Mouse (Mus musculus): Measurements from ENCODE around the gene St3gal2. TPM values are rescaled to one million over a fixed set of nuclear protein-coding genes. Genes with fewer than 3 reads are reported as not detected.

The St3gal2 gene
- polyA plus RNA-seq, 1 experiment = 39.7 TPM

- H3K27me3 ChIP-seq (ENCODE audit: control insufficient read depth, insufficient read depth, insufficient read length) = no peaks in the 10 kb centered on the region
- H3K36me3 ChIP-seq (ENCODE audit: control insufficient read depth, insufficient read depth) = no peaks in the 10 kb centered on the region
- no peak for TF ChIP-seq CEBPB (IDR thresholded peaks at IDR 0.05; ENCODE audit: insufficient read depth, poor library complexity, severe bottlenecking)
- no peak for TF ChIP-seq TCF12 (IDR thresholded peaks at IDR 0.05; ENCODE audit: insufficient read depth, poor library complexity, severe bottlenecking)
- no peak for TF ChIP-seq E2F4 (IDR thresholded peaks at IDR 0.05; ENCODE audit: insufficient read depth)
- TF ChIP-seq SRF (IDR thresholded peaks at IDR 0.05; ENCODE audit: control insufficient read depth, insufficient read length, low read depth) = no peak
- no peak for TF ChIP-seq POLR2AphosphoS2 (IDR thresholded peaks at IDR 0.05; ENCODE audit: insufficient read length, low read depth)
- no peak for TF ChIP-seq POLR2A (IDR thresholded peaks at IDR 0.05; ENCODE audit: insufficient read length, low read depth)
- no peak for TF ChIP-seq TCF3 (IDR thresholded peaks at IDR 0.05; ENCODE audit: insufficient read length, low read depth)
- no peak for TF ChIP-seq REST (IDR thresholded peaks at IDR 0.05; ENCODE audit: insufficient read depth, insufficient read length)
- no peak for TF ChIP-seq MYOG (IDR thresholded peaks at IDR 0.05; ENCODE audit: control insufficient read depth in 1 of 3, insufficient read depth in 1 of 3, insufficient read length in 2 of 3, low read depth in 2 of 3)
- no peak for TF ChIP-seq MAX (IDR thresholded peaks at IDR 0.05; ENCODE audit: low read depth)
- no peak for TF ChIP-seq MYOD1 (IDR thresholded peaks at IDR 0.05; ENCODE audit: control insufficient read depth in 1 of 3, insufficient read length in 2 of 3, low read depth in 2 of 3)
- no peak for TF ChIP-seq USF1 (IDR thresholded peaks at IDR 0.05; ENCODE audit: low read depth)
- no peak overlapping the region for H3ac ChIP-seq (ENCODE audit: control insufficient read depth, insufficient read length)
- H3K4me2 ChIP-seq (ENCODE audit: low read depth) = no peak overlapping the region
- H3K4me3 ChIP-seq = no peak overlapping the region
- H3K79me2 ChIP-seq (ENCODE audit: control insufficient read depth, insufficient read depth) = no peaks in the 10 kb centered on the region
These were observed 27.7 kb upstream of the St3gal2 start for GRCm38 (mm10) chr8:110892040-110892439.

DNA sequence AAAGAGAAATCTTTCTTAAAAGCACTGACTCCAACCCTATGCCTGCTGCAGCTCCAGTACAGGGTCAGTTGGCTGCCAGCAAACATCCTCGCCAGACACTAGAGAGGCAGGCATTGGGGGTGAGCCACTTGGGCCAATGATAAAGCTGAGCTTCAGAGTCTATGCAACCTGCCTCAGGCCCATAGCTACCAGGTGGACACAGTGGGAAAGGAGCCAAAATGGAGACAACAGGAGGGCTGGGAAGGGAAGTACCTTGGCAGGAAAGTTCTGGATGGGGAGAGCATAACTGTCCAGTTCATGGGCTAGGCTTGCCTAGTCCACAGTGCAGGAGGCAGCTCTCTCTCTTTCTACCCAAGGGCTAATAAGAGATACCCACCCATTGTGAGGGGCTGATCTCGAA is 26.8 kb upstream of the St3gal2 start:
- Histone ChIP-seq H3K79me2 (ENCODE audit: control insufficient read depth, insufficient read depth) (no peaks in the 10 kb centered on the region), H3K4me3 (no peak overlapping the region), H3ac (ENCODE audit: control insufficient read depth, insufficient read length) (no peak overlapping the region), H3K4me2 (ENCODE audit: low read depth) (no peak overlapping the region), H3K36me3 (ENCODE audit: control insufficient read depth, insufficient read depth) (no peaks in the 10 kb centered on the region), H3K27me3 (ENCODE audit: control insufficient read depth, insufficient read depth, insufficient read length) (no peaks in the 10 kb centered on the region)
- TF ChIP-seq USF1 (IDR thresholded peaks at IDR 0.05; ENCODE audit: low read depth) (no peak), POLR2AphosphoS2 (IDR thresholded peaks at IDR 0.05; ENCODE audit: insufficient read length, low read depth) (no peak), POLR2A (IDR thresholded peaks at IDR 0.05; ENCODE audit: insufficient read length, low read depth) (no peak), E2F4 (IDR thresholded peaks at IDR 0.05; ENCODE audit: insufficient read depth) (no peak), MYOD1 (IDR thresholded peaks at IDR 0.05; ENCODE audit: control insufficient read depth in 1 of 3, insufficient read length in 2 of 3, low read depth in 2 of 3) (no peak), TCF12 (IDR thresholded peaks at IDR 0.05; ENCODE audit: insufficient read depth, poor library complexity, severe bottlenecking) (no peak)

- H3K27me3 ChIP-seq (ENCODE audit: control insufficient read depth, insufficient read depth, insufficient read length) = no peaks in the 10 kb centered on the region
- no peaks in the 10 kb centered on the region for H3K36me3 ChIP-seq (ENCODE audit: control insufficient read depth, insufficient read depth)
- H3K79me2 ChIP-seq (ENCODE audit: control insufficient read depth, insufficient read depth) = no peaks in the 10 kb centered on the region
- no peak overlapping the region for H3ac ChIP-seq (ENCODE audit: control insufficient read depth, insufficient read length)
- TF ChIP-seq TCF12 (IDR thresholded peaks at IDR 0.05; ENCODE audit: insufficient read depth, poor library complexity, severe bottlenecking) = no peak
- no peak for TF ChIP-seq TCF3 (IDR thresholded peaks at IDR 0.05; ENCODE audit: insufficient read length, low read depth)
- no peak for TF ChIP-seq MYOD1 (IDR thresholded peaks at IDR 0.05; ENCODE audit: control insufficient read depth in 1 of 3, insufficient read length in 2 of 3, low read depth in 2 of 3)
- no peak overlapping the region for H3K4me3 ChIP-seq
- no peak overlapping the region for H3K4me2 ChIP-seq (ENCODE audit: low read depth)
These were observed 24.9 kb upstream of the St3gal2 start for GRCm38 (mm10) chr8:110894851-110895250.

DNA sequence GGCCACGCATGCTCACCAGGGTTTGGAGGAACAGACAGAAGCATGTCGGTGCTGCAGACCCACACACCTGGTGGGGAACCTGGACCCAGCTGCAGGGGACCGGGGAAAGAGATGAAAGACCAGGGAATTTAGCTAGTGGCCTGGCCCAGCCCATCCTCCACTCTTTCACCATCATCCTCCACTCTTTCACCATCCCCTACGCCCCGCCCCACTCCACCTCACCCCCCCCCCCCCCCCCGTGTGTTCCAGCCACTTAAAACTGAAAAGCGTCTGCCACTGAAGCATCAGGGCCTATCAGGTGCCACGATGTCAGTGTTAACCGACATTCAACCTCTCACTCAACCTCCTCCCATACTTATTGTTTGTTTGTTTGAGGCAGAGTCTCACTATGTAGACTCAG is 24.5 kb upstream of the St3gal2 start:
- H3K4me3 ChIP-seq = no peak overlapping the region
- no peak overlapping the region for H3K4me2 ChIP-seq (ENCODE audit: low read depth)
- H3K79me2 ChIP-seq (ENCODE audit: control insufficient read depth, insufficient read depth) = no peaks in the 10 kb centered on the region
- no peaks in the 10 kb centered on the region for H3K27me3 ChIP-seq (ENCODE audit: control insufficient read depth, insufficient read depth, insufficient read length)
- H3ac ChIP-seq (ENCODE audit: control insufficient read depth, insufficient read length) = no peak overlapping the region
- TF ChIP-seq SRF (IDR thresholded peaks at IDR 0.05; ENCODE audit: control insufficient read depth, insufficient read length, low read depth) (no peak), TCF3 (IDR thresholded peaks at IDR 0.05; ENCODE audit: insufficient read length, low read depth) (no peak), CEBPB (IDR thresholded peaks at IDR 0.05; ENCODE audit: insufficient read depth, poor library complexity, severe bottlenecking) (no peak), MYOG (IDR thresholded peaks at IDR 0.05; ENCODE audit: control insufficient read depth in 1 of 3, insufficient read depth in 1 of 3, insufficient read length in 2 of 3, low read depth in 2 of 3) (no peak), MAX (IDR thresholded peaks at IDR 0.05; ENCODE audit: low read depth) (no peak), E2F4 (IDR thresholded peaks at IDR 0.05; ENCODE audit: insufficient read depth) (no peak), MYOD1 (IDR thresholded peaks at IDR 0.05; ENCODE audit: control insufficient read depth in 1 of 3, insufficient read length in 2 of 3, low read depth in 2 of 3) (no peak), POLR2A (IDR thresholded peaks at IDR 0.05; ENCODE audit: insufficient read length, low read depth) (no peak), POLR2AphosphoS2 (IDR thresholded peaks at IDR 0.05; ENCODE audit: insufficient read length, low read depth) (no peak), USF1 (IDR thresholded peaks at IDR 0.05; ENCODE audit: low read depth) (no peak), REST (IDR thresholded peaks at IDR 0.05; ENCODE audit: insufficient read depth, insufficient read length) (no peak), TCF12 (IDR thresholded peaks at IDR 0.05; ENCODE audit: insufficient read depth, poor library complexity, severe bottlenecking) (no peak)
- H3K36me3 ChIP-seq (ENCODE audit: control insufficient read depth, insufficient read depth) = no peaks in the 10 kb centered on the region

GRCm38 (mm10) chr8:110895812-110896211 is 23.9 kb upstream of the St3gal2 start:
- no peak overlapping the region for H3K4me3 ChIP-seq
- H3K79me2 ChIP-seq (ENCODE audit: control insufficient read depth, insufficient read depth) = no peaks in the 10 kb centered on the region
- no peaks in the 10 kb centered on the region for H3K27me3 ChIP-seq (ENCODE audit: control insufficient read depth, insufficient read depth, insufficient read length)
- no peak overlapping the region for H3K4me2 ChIP-seq (ENCODE audit: low read depth)
- TF ChIP-seq POLR2A (IDR thresholded peaks at IDR 0.05; ENCODE audit: insufficient read length, low read depth) = no peak
- no peak for TF ChIP-seq USF1 (IDR thresholded peaks at IDR 0.05; ENCODE audit: low read depth)
- no peak for TF ChIP-seq MAX (IDR thresholded peaks at IDR 0.05; ENCODE audit: low read depth)
- TF ChIP-seq REST (IDR thresholded peaks at IDR 0.05; ENCODE audit: insufficient read depth, insufficient read length) = no peak
- no peak for TF ChIP-seq MYOD1 (IDR thresholded peaks at IDR 0.05; ENCODE audit: control insufficient read depth in 1 of 3, insufficient read length in 2 of 3, low read depth in 2 of 3)
- no peak for TF ChIP-seq TCF3 (IDR thresholded peaks at IDR 0.05; ENCODE audit: insufficient read length, low read depth)
- no peak for TF ChIP-seq E2F4 (IDR thresholded peaks at IDR 0.05; ENCODE audit: insufficient read depth)
- no peak for TF ChIP-seq TCF12 (IDR thresholded peaks at IDR 0.05; ENCODE audit: insufficient read depth, poor library complexity, severe bottlenecking)
- TF ChIP-seq POLR2AphosphoS2 (IDR thresholded peaks at IDR 0.05; ENCODE audit: insufficient read length, low read depth) = no peak
- TF ChIP-seq SRF (IDR thresholded peaks at IDR 0.05; ENCODE audit: control insufficient read depth, insufficient read length, low read depth) = no peak
- no peak for TF ChIP-seq CEBPB (IDR thresholded peaks at IDR 0.05; ENCODE audit: insufficient read depth, poor library complexity, severe bottlenecking)
- TF ChIP-seq MYOG (IDR thresholded peaks at IDR 0.05; ENCODE audit: control insufficient read depth in 1 of 3, insufficient read depth in 1 of 3, insufficient read length in 2 of 3, low read depth in 2 of 3) = no peak
- no peak overlapping the region for H3ac ChIP-seq (ENCODE audit: control insufficient read depth, insufficient read length)
- no peaks in the 10 kb centered on the region for H3K36me3 ChIP-seq (ENCODE audit: control insufficient read depth, insufficient read depth)

Data from myocyte (in vitro differentiated cells).